Mouse (Mus musculus) olfactory bulb, adult 2 months (tissue): ENCODE data around the gene Msantd3. TPM values are rescaled to one million over a fixed set of nuclear protein-coding genes. Genes with fewer than 3 reads are reported as not detected.
A peak's percentile ranks its signal among the peaks of the same experiment; 100 is the strongest.

Experiments
- H3K27ac ChIP-seq: fragments of 200-500 bp; 2 replicates; pipeline ENCODE4 v1.5.1; 2012; ENCODE audit warnings: low read depth, low read length; ENCODE audit not compliant: insufficient read depth
- H3K4me1 ChIP-seq: fragments of 200-500 bp; 2 replicates; pipeline ENCODE4 v1.6.1; 2012; ENCODE audit warnings: low read length; ENCODE audit not compliant: control insufficient read depth, insufficient read depth
- H3K4me3 ChIP-seq: fragments of 200-500 bp; 2 replicates; pipeline ENCODE4 v1.5.1; 2012; ENCODE audit warnings: mild to moderate bottlenecking, low read depth, low read length, moderate library complexity; ENCODE audit not compliant: insufficient read depth
- CTCF ChIP-seq: fragments of 200-500 bp; IDR thresholded peaks from 2 replicates; pipeline ENCODE4 v1.5.1; 2012; ENCODE audit warnings: low read depth, mild to moderate bottlenecking, low read length, moderate library complexity; ENCODE audit not compliant: insufficient read depth
- POLR2A ChIP-seq: fragments of 200-500 bp; IDR thresholded peaks from 2 replicates; pipeline ENCODE4 v1.6.1; 2012; ENCODE audit warnings: mild to moderate bottlenecking, low read depth, low read length, moderate library complexity; ENCODE audit not compliant: insufficient read depth
- WGBS: fragments of 180-500 bp; shearing (Covaris S2); methylation state at CpG from one replicate; pipeline ENCODE4 v1.1.7; 2018; 5-methylcytosine and 5-hydroxymethylcytosine counted together
- polyA plus RNA-seq: library from polyadenylated mRNA; stranded (reverse); fragments of >200 nt; gene quantifications from 2 replicates; pipeline ENCODE4 v1.2.4, GENCODE M21; 2012; ENCODE audit warnings: low replicate concordance; ENCODE audit not compliant: missing spikeins, insufficient read depth, insufficient read length

Gene Msantd3
- not detected in 2 replicates for polyA plus RNA-seq

- WGBS: 17% methylated on average over 84 of the region's 86 CpGs
- peak within 1 kb of the TSS; percentile 95 for H3K4me3 ChIP-seq
- no peak for TF ChIP-seq POLR2A
- no peak for TF ChIP-seq CTCF
- H3K4me1 ChIP-seq: peaks cover 21% of the 10 kb centered on the region
- peak within 1 kb of the TSS; percentile 89 for H3K27ac ChIP-seq
Observed at GRCm38 (mm10) chr4:48539841-48540575, at the start of gene Msantd3. TSS of gene Msantd3 (plus strand) at chr4:48539935.

- H3K4me3 ChIP-seq: no peak overlapping the region
- no peaks in the 10 kb centered on the region for H3K4me1 ChIP-seq
- H3K27ac ChIP-seq: no peak overlapping the region
- 19% methylated on average over 14 of the region's 14 CpGs for WGBS
- no peak for TF ChIP-seq POLR2A
- TF ChIP-seq CTCF: no peak
Observed at GRCm38 (mm10) chr4:48491290-48491743, 48.4 kb upstream of the Msantd3 start.

- no peaks in the 10 kb centered on the region for H3K4me1 ChIP-seq
- WGBS: 93% methylated on average over 2 of the region's 2 CpGs
- H3K4me3 ChIP-seq: no peak overlapping the region
- H3K27ac ChIP-seq: no peak overlapping the region
- TF ChIP-seq CTCF (no peak), POLR2A (no peak)
Observed at GRCm38 (mm10) chr4:48492510-48492909, 47.2 kb upstream of the Msantd3 start.

- WGBS: 75% methylated on average over 2 of the region's 2 CpGs
- H3K4me1 ChIP-seq: no peaks in the 10 kb centered on the region
- no peak overlapping the region for H3K27ac ChIP-seq
- H3K4me3 ChIP-seq: no peak overlapping the region
- no peak for TF ChIP-seq POLR2A
- TF ChIP-seq CTCF: no peak
Observed at GRCm38 (mm10) chr4:48510861-48511260, 28.9 kb upstream of the Msantd3 start.

GRCm38 (mm10) chr4:48529559-48529958 is 10.2 kb upstream of the Msantd3 start:
- Histone ChIP-seq H3K27ac (no peak overlapping the region), H3K4me1 (no peaks in the 10 kb centered on the region), H3K4me3 (no peak overlapping the region)
- TF ChIP-seq POLR2A (no peak), CTCF (no peak)
- WGBS: 98% methylated on average over 1 of the region's 1 CpGs

GRCm38 (mm10) chr4:48531804-48532601 is 7.7 kb upstream of the Msantd3 start:
- WGBS: 81% methylated on average over 11 of the region's 11 CpGs
- Histone ChIP-seq H3K4me1 (no peaks in the 10 kb centered on the region), H3K4me3 (no peak overlapping the region), H3K27ac (no peak overlapping the region)
- TF ChIP-seq CTCF: no peak
- TF ChIP-seq POLR2A: no peak

GRCm38 (mm10) chr4:48536275-48536674 is 3.5 kb upstream of the Msantd3 start:
- peaks cover 3% of the 10 kb centered on the region for H3K4me1 ChIP-seq
- TF ChIP-seq CTCF (no peak), POLR2A (no peak)
- H3K27ac ChIP-seq: no peak overlapping the region
- WGBS: 73% methylated on average over 5 of the region's 5 CpGs
- no peak overlapping the region for H3K4me3 ChIP-seq

GRCm38 (mm10) chr4:48537024-48537423 is 2.7 kb upstream of the Msantd3 start:
- no peak overlapping the region for H3K4me3 ChIP-seq
- TF ChIP-seq CTCF: no peak
- peaks cover 10% of the 10 kb centered on the region for H3K4me1 ChIP-seq
- WGBS: 56% methylated on average over 5 of the region's 5 CpGs
- no peak overlapping the region for H3K27ac ChIP-seq

- TF ChIP-seq POLR2A (no peak), CTCF (no peak)
- 94% methylated on average over 2 of the region's 2 CpGs for WGBS
Observed at GRCm38 (mm10) chr4:48538581-48538980, 1.2 kb upstream of the Msantd3 start.

More at GRCm38 (mm10) chr4:48538581-48538980, 1.2 kb upstream of the Msantd3 start:
- Histone ChIP-seq H3K4me1 (peaks cover 18% of the 10 kb centered on the region), H3K27ac (no peak overlapping the region), H3K4me3 (no peak overlapping the region)
